Mouse (Mus musculus): Measurements from ENCODE around the gene Arhgap10. TPM values are rescaled to one million over a fixed set of nuclear protein-coding genes. Genes with fewer than 3 reads are reported as not detected.

Gene Arhgap10
- polyA plus RNA-seq, 1 experiment from 2014 or later = 23.2 TPM

DNA sequence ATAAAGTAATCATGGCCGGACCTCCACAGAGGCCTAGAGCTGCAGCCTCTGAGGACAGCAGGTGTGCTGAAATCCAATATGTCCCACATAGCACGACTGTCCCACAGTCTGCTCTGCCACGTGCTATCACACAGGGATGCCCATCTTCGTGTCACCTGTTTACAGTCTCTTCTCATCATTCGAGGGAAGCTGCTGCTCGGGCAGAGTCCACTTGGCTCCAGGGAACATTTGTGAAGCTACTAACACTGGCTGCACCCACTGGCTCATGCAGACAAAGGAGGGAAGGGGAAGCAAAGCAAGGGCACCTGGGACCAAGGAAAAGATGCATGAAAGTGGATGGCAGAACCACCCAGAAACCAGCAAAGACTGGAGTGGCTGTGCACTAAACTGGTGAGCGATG is 148.1 kb downstream of the Arhgap10 start:
- Histone ChIP-seq H3K9me3 (ENCODE audit: low read depth, low read length) (no peaks in the 10 kb centered on the region), H3K4me1 (ENCODE audit: insufficient read depth) (peaks cover 6% of the 10 kb centered on the region; the same call in 1 of the 2 replicates), H3K9ac (no peak overlapping the region), H3K36me3 (ENCODE audit: insufficient read depth) (peaks cover 4% of the 10 kb centered on the region; the same call in 1 of the 2 replicates), H3K4me2 (no peak overlapping the region), H3K27ac (ENCODE audit: low read depth) (no peak overlapping the region), H3K4me3 (ENCODE audit: low read depth, low read length) (no peak overlapping the region), H3K27me3 (ENCODE audit: insufficient read depth, low read length) (no peaks in the 10 kb centered on the region)
- DNase-seq (no peak), ATAC-seq (ENCODE audit: insufficient read depth) (no peak)
- TF ChIP-seq CTCF (IDR thresholded peaks at IDR 0.05; ENCODE audit: low read depth) = no peak
- 82% methylated on average over 7 of the region's 7 CpGs for WGBS

DNA sequence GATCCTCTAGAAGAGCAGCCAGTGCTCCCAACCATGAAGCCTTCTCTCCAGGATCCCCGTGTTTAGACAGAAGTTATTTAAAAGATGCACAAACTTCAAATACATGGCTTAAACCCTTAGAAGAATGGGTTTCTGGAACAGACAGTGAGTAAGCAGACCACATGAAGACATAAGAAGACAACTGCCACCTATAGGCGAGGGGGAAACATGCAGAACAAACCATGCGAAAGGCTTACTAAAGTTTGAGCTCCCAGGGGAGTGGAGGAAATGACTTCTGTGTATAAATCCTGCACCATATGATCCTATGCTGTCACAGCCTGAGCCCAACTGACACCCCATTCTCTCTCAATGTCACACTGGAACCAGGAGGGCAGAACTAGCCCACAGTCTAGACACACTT is 150.7 kb downstream of the Arhgap10 start:
- TF ChIP-seq CTCF (IDR thresholded peaks at IDR 0.05; ENCODE audit: low read depth) = peak; percentile 59
- ATAC-seq (ENCODE audit: insufficient read depth) = no peak
- H3K9ac ChIP-seq = no peak overlapping the region
- no peak overlapping the region for H3K4me2 ChIP-seq
- peak; percentile 60 for DNase-seq
- no peaks in the 10 kb centered on the region for H3K27me3 ChIP-seq (ENCODE audit: insufficient read depth, low read length)
- no peak overlapping the region for H3K27ac ChIP-seq (ENCODE audit: low read depth)
- no peaks in the 10 kb centered on the region for H3K9me3 ChIP-seq (ENCODE audit: low read depth, low read length)
- H3K4me1 ChIP-seq (ENCODE audit: insufficient read depth) = peaks cover 6% of the 10 kb centered on the region; the same call in 1 of the 2 replicates
- peaks cover 4% of the 10 kb centered on the region for H3K36me3 ChIP-seq (ENCODE audit: insufficient read depth)
- WGBS = 48% methylated on average over 3 of the region's 3 CpGs
- no peak overlapping the region for H3K4me3 ChIP-seq (ENCODE audit: low read depth, low read length)

DNA sequence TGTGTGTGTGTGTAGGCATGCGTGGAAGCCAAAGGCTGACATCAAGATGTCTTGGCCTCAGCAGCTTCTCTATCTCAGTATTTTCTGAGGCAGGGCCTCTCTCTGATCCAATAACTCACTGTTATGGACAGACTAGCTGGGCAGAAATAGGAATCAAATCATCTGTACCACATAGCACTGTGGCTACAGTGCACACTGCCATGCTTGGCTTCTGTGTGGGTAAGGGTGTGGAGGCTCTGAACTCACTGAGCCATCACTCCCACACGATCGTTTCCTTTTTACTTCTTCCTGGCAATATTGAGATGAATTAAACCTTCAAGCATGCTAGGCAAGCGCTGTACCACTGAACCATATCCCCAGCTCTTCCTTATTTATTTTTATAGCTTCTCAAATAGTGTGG is 151.3 kb downstream of the Arhgap10 start:
- H3K9ac ChIP-seq = no peak overlapping the region
- ATAC-seq (ENCODE audit: insufficient read depth) (no peak), DNase-seq (no peak)
- peaks cover 6% of the 10 kb centered on the region; the same call in 1 of the 2 replicates for H3K4me1 ChIP-seq (ENCODE audit: insufficient read depth)
- WGBS = 85% methylated on average over 4 of the region's 4 CpGs
- H3K27me3 ChIP-seq (ENCODE audit: insufficient read depth, low read length) = no peaks in the 10 kb centered on the region
- no peak overlapping the region for H3K4me3 ChIP-seq (ENCODE audit: low read depth, low read length)
- no peak for TF ChIP-seq CTCF (IDR thresholded peaks at IDR 0.05; ENCODE audit: low read depth)
- H3K27ac ChIP-seq (ENCODE audit: low read depth) = no peak overlapping the region
- peaks cover 4% of the 10 kb centered on the region for H3K36me3 ChIP-seq (ENCODE audit: insufficient read depth)
- H3K9me3 ChIP-seq (ENCODE audit: low read depth, low read length) = no peaks in the 10 kb centered on the region
- H3K4me2 ChIP-seq = no peak overlapping the region

DNA sequence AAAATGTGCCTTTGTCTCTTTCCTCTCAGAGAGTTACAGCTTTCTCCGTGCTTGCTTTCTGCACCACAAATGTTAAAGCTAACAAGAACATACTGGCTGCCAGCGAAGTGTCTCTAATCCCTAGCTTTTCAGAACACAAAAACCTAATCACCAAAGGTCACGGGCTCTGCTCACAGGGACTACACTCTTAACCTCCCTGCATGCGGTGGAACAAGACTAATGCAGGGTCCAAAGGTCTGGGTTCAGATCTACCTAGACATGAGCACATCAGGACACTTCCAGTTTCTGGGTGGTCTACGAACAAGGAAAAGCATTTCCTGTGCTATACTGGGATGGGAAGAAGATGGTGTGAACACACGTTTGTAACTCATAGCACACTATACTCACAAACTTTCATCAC is 151.8 kb downstream of the Arhgap10 start:
- ATAC-seq (ENCODE audit: insufficient read depth) = no peak
- no peaks in the 10 kb centered on the region for H3K27me3 ChIP-seq (ENCODE audit: insufficient read depth, low read length)
- WGBS = 80% methylated on average over 6 of the region's 6 CpGs
- no peaks in the 10 kb centered on the region for H3K9me3 ChIP-seq (ENCODE audit: low read depth, low read length)
- H3K4me1 ChIP-seq (ENCODE audit: insufficient read depth) = peaks cover 6% of the 10 kb centered on the region; the same call in 1 of the 2 replicates
- DNase-seq = no peak
- TF ChIP-seq CTCF (IDR thresholded peaks at IDR 0.05; ENCODE audit: low read depth) = no peak
- H3K9ac ChIP-seq = no peak overlapping the region
- no peak overlapping the region for H3K4me3 ChIP-seq (ENCODE audit: low read depth, low read length)
- H3K36me3 ChIP-seq (ENCODE audit: insufficient read depth) = peaks cover 4% of the 10 kb centered on the region
- no peak overlapping the region for H3K27ac ChIP-seq (ENCODE audit: low read depth)
- H3K4me2 ChIP-seq = no peak overlapping the region

DNA sequence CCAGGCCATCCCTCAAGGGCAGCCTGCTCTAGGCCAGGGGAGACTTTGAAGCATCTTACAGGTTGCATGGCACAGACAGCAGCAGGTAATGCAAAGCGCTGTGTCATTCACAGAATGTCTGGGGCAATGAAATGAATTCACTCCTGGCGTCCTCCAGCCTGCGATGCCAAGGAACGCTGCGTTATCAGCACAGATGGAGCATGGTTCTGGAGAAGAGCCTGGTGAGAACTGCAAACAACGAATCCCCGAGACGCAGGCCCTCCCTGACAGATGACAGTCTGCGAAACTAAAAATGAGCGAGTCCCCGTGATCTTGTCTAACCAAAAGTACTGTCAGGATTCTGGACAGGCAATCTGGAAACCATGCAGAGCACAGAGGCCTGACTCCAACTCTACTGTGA is 153.3 kb downstream of the Arhgap10 start:
- ATAC-seq (ENCODE audit: insufficient read depth) (no peak), DNase-seq (no peak)
- H3K4me2 ChIP-seq = no peak overlapping the region
- TF ChIP-seq CTCF (IDR thresholded peaks at IDR 0.05; ENCODE audit: low read depth) = no peak
- H3K27me3 ChIP-seq (ENCODE audit: insufficient read depth, low read length) = no peaks in the 10 kb centered on the region
- H3K27ac ChIP-seq (ENCODE audit: low read depth) = no peak overlapping the region
- H3K9me3 ChIP-seq (ENCODE audit: low read depth, low read length) = no peaks in the 10 kb centered on the region
- H3K4me3 ChIP-seq (ENCODE audit: low read depth, low read length) = no peak overlapping the region
- peaks cover 4% of the 10 kb centered on the region for H3K36me3 ChIP-seq (ENCODE audit: insufficient read depth)
- H3K4me1 ChIP-seq (ENCODE audit: insufficient read depth) = no peaks in the 10 kb centered on the region
- WGBS = 91% methylated on average over 11 of the region's 11 CpGs
- H3K9ac ChIP-seq = no peak overlapping the region

DNA sequence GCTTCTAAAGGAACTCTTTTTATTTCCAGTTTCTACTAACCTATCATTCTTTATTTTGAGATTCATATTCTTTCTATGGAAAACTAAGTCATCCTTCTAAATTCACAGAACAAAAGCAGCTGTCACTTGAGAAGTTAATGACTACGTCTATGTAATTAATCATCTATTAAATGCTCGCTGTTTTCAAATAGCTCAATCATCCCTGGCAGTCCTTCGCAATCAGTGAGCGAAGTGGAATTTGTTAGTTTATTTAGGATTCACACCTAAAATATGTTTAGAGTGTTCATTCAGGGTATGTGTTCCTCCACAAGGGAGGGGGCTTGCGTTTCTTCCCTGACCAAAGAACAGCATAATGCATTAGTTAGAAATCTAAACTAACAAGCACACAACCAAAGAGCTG is 156.9 kb downstream of the Arhgap10 start:
- no peak for TF ChIP-seq CTCF (IDR thresholded peaks at IDR 0.05; ENCODE audit: low read depth)
- Histone ChIP-seq H3K27ac (ENCODE audit: low read depth) (no peak overlapping the region), H3K4me3 (ENCODE audit: low read depth, low read length) (no peak overlapping the region), H3K9ac (no peak overlapping the region), H3K9me3 (ENCODE audit: low read depth, low read length) (no peaks in the 10 kb centered on the region), H3K4me1 (ENCODE audit: insufficient read depth) (no peaks in the 10 kb centered on the region), H3K27me3 (ENCODE audit: insufficient read depth, low read length) (no peaks in the 10 kb centered on the region), H3K4me2 (no peak overlapping the region), H3K36me3 (ENCODE audit: insufficient read depth) (peaks cover 6% of the 10 kb centered on the region)
- DNase-seq = no peak
- no peak for ATAC-seq (ENCODE audit: insufficient read depth)
- WGBS = 74% methylated on average over 5 of the region's 5 CpGs

DNA sequence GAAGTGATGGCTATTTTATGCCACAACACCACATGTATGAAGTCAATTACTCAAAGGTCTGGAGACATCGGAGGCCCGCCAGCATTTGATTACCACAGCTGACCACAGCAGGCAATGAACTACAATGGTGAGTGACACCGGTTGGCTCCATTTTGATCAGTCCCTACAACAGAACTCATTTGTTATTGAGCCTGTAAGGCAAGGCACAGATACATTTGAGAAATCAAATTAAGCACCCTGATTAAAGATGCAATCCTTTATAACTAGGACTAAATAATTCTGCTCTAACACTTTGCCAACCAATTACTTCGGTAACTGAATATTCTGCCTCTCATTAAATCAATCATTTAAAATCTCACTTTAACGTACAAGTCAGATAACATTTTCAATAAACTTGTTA is 157.3 kb downstream of the Arhgap10 start:
- WGBS = 85% methylated on average over 5 of the region's 5 CpGs
- no peaks in the 10 kb centered on the region for H3K4me1 ChIP-seq (ENCODE audit: insufficient read depth)
- no peak overlapping the region for H3K4me2 ChIP-seq
- H3K27ac ChIP-seq (ENCODE audit: low read depth) = no peak overlapping the region
- ATAC-seq (ENCODE audit: insufficient read depth) (no peak), DNase-seq (no peak)
- H3K4me3 ChIP-seq (ENCODE audit: low read depth, low read length) = no peak overlapping the region
- H3K9me3 ChIP-seq (ENCODE audit: low read depth, low read length) = no peaks in the 10 kb centered on the region
- H3K36me3 ChIP-seq (ENCODE audit: insufficient read depth) = peaks cover 9% of the 10 kb centered on the region
- no peak overlapping the region for H3K9ac ChIP-seq
- TF ChIP-seq CTCF (IDR thresholded peaks at IDR 0.05; ENCODE audit: low read depth) = no peak
- no peaks in the 10 kb centered on the region for H3K27me3 ChIP-seq (ENCODE audit: insufficient read depth, low read length)

DNA sequence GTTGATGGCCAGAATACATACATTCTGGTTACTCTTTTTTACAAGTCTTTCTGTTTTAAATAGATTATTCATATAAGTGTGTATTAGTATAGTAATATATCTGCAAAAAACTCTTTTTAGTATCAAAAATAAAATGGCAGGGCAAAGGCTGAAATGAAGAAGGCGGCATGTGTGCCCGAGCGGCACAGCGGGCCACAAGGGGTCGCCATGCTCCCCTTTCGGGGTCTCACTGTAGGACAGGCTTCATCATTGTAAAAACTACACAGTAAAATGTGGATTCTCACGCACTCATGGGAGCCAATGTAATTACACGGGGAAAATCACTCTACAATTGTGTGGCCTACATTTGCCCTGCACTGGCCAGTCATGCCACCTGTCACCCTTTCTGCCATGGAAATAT is 160.6 kb downstream of the Arhgap10 start:
- Histone ChIP-seq H3K9ac (no peak overlapping the region), H3K4me1 (ENCODE audit: insufficient read depth) (no peaks in the 10 kb centered on the region), H3K27me3 (ENCODE audit: insufficient read depth, low read length) (no peaks in the 10 kb centered on the region), H3K27ac (ENCODE audit: low read depth) (no peak overlapping the region), H3K9me3 (ENCODE audit: low read depth, low read length) (no peaks in the 10 kb centered on the region), H3K4me3 (ENCODE audit: low read depth, low read length) (no peak overlapping the region), H3K4me2 (no peak overlapping the region), H3K36me3 (ENCODE audit: insufficient read depth) (peaks cover 10% of the 10 kb centered on the region; the same call in 1 of the 2 replicates)
- peak; percentile 27; the same call in 1 of the 2 replicates for TF ChIP-seq CTCF (IDR thresholded peaks at IDR 0.05; ENCODE audit: low read depth)
- no peak for ATAC-seq (ENCODE audit: insufficient read depth)
- DNase-seq = no peak
- WGBS = 79% methylated on average over 8 of the region's 8 CpGs
